Mouse (Mus musculus) erythroblast, embryonic 14.5 days (primary cell): ENCODE results near the gene Pdzd7.

Experiments used
- GATA1 ChIP-seq: IDR thresholded peaks from 2 replicates; pipeline ENCODE4 v1.6.1; 2012; ENCODE audit warnings: low read length, inconsistent platforms, mixed read lengths
- TAL1 ChIP-seq: IDR thresholded peaks from 3 replicates; pipeline ENCODE4 v1.6.1; 2012; ENCODE audit warnings: low read length, inconsistent platforms, mixed read lengths

GRCm38 (mm10) chr19:45005444-45005843, 40.1 kb downstream of the Pdzd7 start, which contains the start of gene Twnk:
- TF ChIP-seq GATA1, result no peak; the same call in 1 of the 2 replicates
- TF ChIP-seq TAL1, result no peak
